Mouse (Mus musculus) small intestine, adult 2 months (tissue): ENCODE results near the gene Coa4. TPM values are rescaled to one million over a fixed set of nuclear protein-coding genes. Genes with fewer than 3 reads are reported as not detected.
"Not testable (repeated sequence)": the region's sequence is repeated elsewhere in the genome, so short reads cannot be mapped to it uniquely, and the experiment has no call there.

Source experiments
- H3K27ac ChIP-seq: fragments of 200-500 bp; 2 replicates; pipeline ENCODE4 v1.5.1; 2012; ENCODE audit warnings: low read depth, low read length, control low read depth, inconsistent platforms; ENCODE audit not compliant: insufficient read depth
- H3K27me3 ChIP-seq: fragments of 200-500 bp; 2 replicates; pipeline ENCODE4 v1.6.1; 2012; ENCODE audit warnings: mild to moderate bottlenecking, moderate library complexity, low read length, inconsistent platforms; ENCODE audit not compliant: control insufficient read depth, insufficient read depth
- H3K36me3 ChIP-seq: fragments of 200-500 bp; 2 replicates; pipeline ENCODE4 v1.6.1; 2012; ENCODE audit warnings: mild to moderate bottlenecking, low read length, control low read depth, inconsistent platforms; ENCODE audit not compliant: control insufficient read depth, insufficient read depth
- H3K4me1 ChIP-seq: fragments of 200-500 bp; 2 replicates; pipeline ENCODE4 v1.6.1; 2012; ENCODE audit warnings: low read length, inconsistent platforms, mixed read lengths; ENCODE audit not compliant: control insufficient read depth, insufficient read depth, insufficient read length
- H3K4me3 ChIP-seq: fragments of 200-500 bp; 2 replicates; pipeline ENCODE4 v1.5.1; 2012; ENCODE audit warnings: low read depth, mild to moderate bottlenecking, control low read depth, inconsistent platforms, low read length, moderate library complexity
- CTCF ChIP-seq: fragments of 200-500 bp; IDR thresholded peaks from 2 replicates; pipeline ENCODE4 v1.5.1; 2012; ENCODE audit warnings: low read depth, mild to moderate bottlenecking, control low read depth, inconsistent platforms, low read length, moderate library complexity, mixed read lengths; ENCODE audit not compliant: insufficient replicate concordance, insufficient read length; ENCODE audit errors: extremely low read depth
- POLR2A ChIP-seq: fragments of 200-500 bp; IDR thresholded peaks from 2 replicates; pipeline ENCODE4 v1.6.1; 2012; ENCODE audit warnings: low read depth, mild to moderate bottlenecking, control low read depth, inconsistent platforms, low read length, moderate library complexity
- WGBS: fragments of 180-500 bp; shearing (Covaris S2); methylation state at CpG from one replicate; pipeline ENCODE4 v1.1.7; 2018; 5-methylcytosine and 5-hydroxymethylcytosine counted together
- polyA plus RNA-seq: library from polyadenylated mRNA; depleted of rRNA; stranded (reverse); fragments of >200 nt; gene quantifications from 2 replicates; pipeline ENCODE4 v1.2.3, GENCODE M21; 2012

Gene Coa4
- polyA plus RNA-seq, 1 experiment: 14.8 TPM

GRCm38 (mm10) chr7:100561861-100562587 lies 25.2 kb downstream of the Coa4 start:
- H3K27me3 ChIP-seq: no peaks in the 10 kb centered on the region
- 67% methylated on average over 11 of the region's 11 CpGs for WGBS
- no peak overlapping the region for H3K4me3 ChIP-seq
- TF ChIP-seq POLR2A (no peak), CTCF (no peak)
- H3K36me3 ChIP-seq: peaks cover 7% of the 10 kb centered on the region
- H3K27ac ChIP-seq: 0 out of 2 replicates have a peak overlapping the region, but pooled peaks have one; percentile 11
- peaks cover 9% of the 10 kb centered on the region; the same call in 1 of the 2 replicates for H3K4me1 ChIP-seq

GRCm38 (mm10) chr7:100567238-100567637 lies 30.4 kb downstream of the Coa4 start:
- not testable (repeated sequence) for H3K27ac ChIP-seq, H3K4me1 ChIP-seq, H3K4me3 ChIP-seq, H3K27me3 ChIP-seq
- WGBS: 88% methylated on average over 5 of the region's 5 CpGs
- H3K36me3 ChIP-seq: peaks cover 14% of the 10 kb centered on the region

GRCm38 (mm10) chr7:100569907-100570306 lies 33.0 kb downstream of the Coa4 start:
- Histone ChIP-seq H3K36me3 (peaks cover 11% of the 10 kb centered on the region), H3K4me3 (no peak overlapping the region), H3K27me3 (no peaks in the 10 kb centered on the region), H3K27ac (no peak overlapping the region), H3K4me1 (no peaks in the 10 kb centered on the region)
- TF ChIP-seq CTCF (no peak), POLR2A (no peak)

- Histone ChIP-seq H3K27me3 (no peaks in the 10 kb centered on the region), H3K27ac (no peak overlapping the region), H3K4me1 (no peaks in the 10 kb centered on the region), H3K4me3 (no peak overlapping the region), H3K36me3 (peaks cover 10% of the 10 kb centered on the region)
- WGBS: 90% methylated on average over 3 of the region's 3 CpGs
- no peak for TF ChIP-seq CTCF
- no peak for TF ChIP-seq POLR2A
These were observed 34.3 kb downstream of the Coa4 start for GRCm38 (mm10) chr7:100570930-100571715.

GRCm38 (mm10) chr7:100572061-100572460 lies 35.2 kb downstream of the Coa4 start:
- TF ChIP-seq POLR2A (no peak), CTCF (no peak)
- H3K36me3 ChIP-seq: peaks cover 10% of the 10 kb centered on the region
- WGBS: 86% methylated on average over 4 of the region's 4 CpGs
- H3K27me3 ChIP-seq: no peaks in the 10 kb centered on the region
- no peaks in the 10 kb centered on the region for H3K4me1 ChIP-seq
- no peak overlapping the region for H3K4me3 ChIP-seq
- H3K27ac ChIP-seq: no peak overlapping the region

GRCm38 (mm10) chr7:100572704-100573103 lies 35.8 kb downstream of the Coa4 start:
- Histone ChIP-seq H3K27ac (no peak overlapping the region), H3K4me3 (no peak overlapping the region), H3K36me3 (peaks cover 10% of the 10 kb centered on the region), H3K27me3 (no peaks in the 10 kb centered on the region), H3K4me1 (no peaks in the 10 kb centered on the region)
- WGBS: 85% methylated on average over 4 of the region's 4 CpGs
- TF ChIP-seq CTCF (no peak), POLR2A (no peak)

GRCm38 (mm10) chr7:100578794-100579193 lies 41.9 kb downstream of the Coa4 start:
- Histone ChIP-seq H3K27ac (no peak overlapping the region), H3K27me3 (no peaks in the 10 kb centered on the region), H3K36me3 (peaks cover 4% of the 10 kb centered on the region; the same call in 1 of the 2 replicates), H3K4me1 (peaks cover 5% of the 10 kb centered on the region; the same call in 1 of the 2 replicates), H3K4me3 (no peak overlapping the region)
- TF ChIP-seq CTCF (no peak), POLR2A (no peak)
- WGBS: 79% methylated on average over 2 of the region's 2 CpGs
